Mouse (Mus musculus): Measurements from ENCODE around the gene Urgcp.
A peak's percentile ranks its signal among the peaks of the same experiment; 100 is the strongest.
"Not testable (repeated sequence)": the region's sequence is repeated elsewhere in the genome, so short reads cannot be mapped to it uniquely, and the experiment has no call there.

The Urgcp gene

DNA sequence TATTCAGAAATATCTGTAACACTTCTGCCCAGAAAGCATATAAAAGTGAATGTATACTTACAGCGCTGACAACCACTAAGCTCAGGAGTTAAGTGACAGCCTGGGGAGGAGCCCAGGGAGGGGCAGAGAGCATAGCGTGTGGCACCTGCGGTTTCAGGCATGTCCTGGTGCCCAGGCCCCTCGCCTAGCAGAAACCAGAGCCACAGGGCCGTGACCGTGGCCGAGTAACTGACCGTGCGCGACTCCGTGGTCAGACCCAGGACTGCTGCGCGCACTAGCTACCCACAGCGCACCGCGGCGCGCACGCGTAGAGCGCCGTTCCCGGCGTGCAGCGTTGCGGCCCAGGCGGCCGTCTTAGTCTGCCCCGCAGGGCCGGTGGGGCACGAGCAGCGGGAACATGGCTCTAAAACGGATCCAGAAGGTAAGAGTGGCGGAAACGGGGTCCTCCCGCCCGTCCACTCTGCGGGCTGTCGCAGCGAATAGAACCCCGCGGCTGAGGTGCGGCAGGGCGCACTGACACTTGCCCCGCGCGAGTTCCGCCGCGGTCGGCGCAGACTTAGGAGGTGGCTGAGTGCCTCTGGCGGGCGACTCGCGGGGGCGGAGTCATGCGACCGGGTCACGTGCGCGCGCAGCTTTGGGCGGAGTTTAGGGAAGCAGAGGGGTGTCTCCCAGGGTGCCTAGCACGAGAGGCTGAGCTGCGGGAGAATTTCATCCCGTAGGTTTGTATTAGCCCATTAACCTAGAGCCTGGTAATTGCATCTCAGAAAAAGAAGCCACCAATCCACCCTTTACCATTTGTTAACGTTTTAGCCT is at the start of gene Urgcp:
TSS of gene Urgcp (minus strand) at position 557 of the 813 bp plus-strand sequence.
- peak; percentile 94 for DNase-seq (ENCODE audit: low spot score)

DNA sequence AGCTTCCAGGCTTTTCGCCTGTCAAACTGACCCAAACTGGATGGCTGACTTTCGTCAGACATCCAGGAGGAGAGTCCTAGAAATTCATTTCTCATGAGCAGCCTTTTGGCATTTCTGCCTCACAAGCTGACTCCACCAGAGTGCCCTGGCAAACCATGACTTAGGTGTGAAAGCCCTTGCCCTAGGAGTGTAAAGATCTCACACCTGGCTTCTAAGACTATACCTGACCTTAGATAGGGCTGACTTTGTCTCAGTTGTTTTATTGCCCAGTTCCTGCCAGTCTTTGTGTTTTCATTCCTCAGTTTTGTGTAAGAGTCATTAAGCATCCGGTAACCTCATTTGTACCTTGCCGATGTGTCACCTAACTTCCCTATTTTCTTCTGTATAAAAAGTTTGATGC is 47.3 kb upstream of the Urgcp start:
- DNase-seq (ENCODE audit: low spot score) = not testable (repeated sequence)

- DNase-seq (ENCODE audit: low spot score) = no peak
Measured at GRCm38 (mm10) chr11:5807956-5808355, 45.8 kb upstream of the Urgcp start.

DNA sequence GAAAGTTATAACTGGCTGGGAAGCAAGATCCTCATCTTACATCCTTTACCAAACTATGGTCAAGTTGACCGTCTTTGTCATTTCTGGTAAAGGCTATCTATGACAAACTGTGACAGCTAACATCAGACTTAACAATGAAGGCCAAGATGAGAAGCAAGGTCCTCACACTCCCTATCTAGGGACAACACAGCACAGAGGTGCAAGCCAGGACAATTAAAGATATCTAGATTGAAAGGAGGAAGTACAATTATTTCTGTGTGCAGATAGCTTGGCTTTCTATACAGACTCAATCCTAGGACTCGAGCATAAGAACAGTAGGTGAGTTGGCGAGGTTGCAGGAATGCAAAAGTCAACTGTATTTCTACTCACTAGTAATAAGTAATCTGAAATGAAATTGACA is 43.5 kb upstream of the Urgcp start:
- DNase-seq (ENCODE audit: low spot score) = no peak

DNA sequence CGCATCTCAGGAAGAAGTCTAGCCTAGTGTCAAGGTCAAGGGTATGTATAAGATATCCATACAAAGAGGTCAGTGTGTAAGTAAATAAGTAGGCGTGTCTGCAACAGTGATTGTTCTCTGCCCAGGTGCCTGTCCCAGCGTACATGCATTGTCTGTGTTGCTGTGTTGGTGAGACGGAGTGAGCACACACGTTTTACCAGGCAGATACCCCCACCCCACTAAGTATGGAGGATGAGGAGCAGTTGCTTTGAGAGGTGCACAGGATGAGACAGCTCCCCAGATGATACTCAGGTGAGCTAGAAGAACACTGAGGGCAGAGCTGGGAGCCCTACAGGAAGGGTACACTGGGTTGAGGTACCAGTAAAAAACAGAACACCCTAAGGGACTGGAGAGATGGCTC is 42.0 kb upstream of the Urgcp start:
- no peak for DNase-seq (ENCODE audit: low spot score)

DNA sequence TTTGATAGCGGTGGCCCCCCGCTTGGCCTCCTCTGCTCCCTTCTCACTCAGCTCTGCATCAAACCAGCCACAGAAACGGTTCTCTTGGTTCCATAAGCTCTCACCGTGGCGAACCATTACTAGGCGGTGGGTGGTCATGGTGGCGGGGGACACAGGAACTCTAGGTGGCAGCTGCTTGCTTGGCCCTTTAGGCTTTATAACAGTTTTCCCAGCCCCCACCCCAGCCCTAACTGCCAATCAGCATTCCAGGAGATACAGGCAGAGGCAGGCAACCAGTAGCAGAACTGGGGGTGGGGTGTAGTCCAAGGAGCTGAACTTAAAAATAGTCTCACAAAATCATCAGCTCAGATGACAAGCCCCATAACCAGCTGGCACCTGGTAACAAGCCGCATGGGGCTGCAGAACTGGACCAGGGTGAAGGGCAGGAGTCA is 41.4 kb upstream of the Urgcp start, which contains the start of gene Pgam2:
TSS of gene Pgam2 (minus strand) at position 183 of the 431 bp plus-strand sequence.
- no peak for DNase-seq (ENCODE audit: low spot score)

GRCm38 (mm10) chr11:5802457-5803217 is 40.5 kb upstream of the Urgcp start:
- DNase-seq (ENCODE audit: low spot score) = no peak

GRCm38 (mm10) chr11:5802005-5802404 is 39.8 kb upstream of the Urgcp start:
- no peak for DNase-seq (ENCODE audit: low spot score)

DNA sequence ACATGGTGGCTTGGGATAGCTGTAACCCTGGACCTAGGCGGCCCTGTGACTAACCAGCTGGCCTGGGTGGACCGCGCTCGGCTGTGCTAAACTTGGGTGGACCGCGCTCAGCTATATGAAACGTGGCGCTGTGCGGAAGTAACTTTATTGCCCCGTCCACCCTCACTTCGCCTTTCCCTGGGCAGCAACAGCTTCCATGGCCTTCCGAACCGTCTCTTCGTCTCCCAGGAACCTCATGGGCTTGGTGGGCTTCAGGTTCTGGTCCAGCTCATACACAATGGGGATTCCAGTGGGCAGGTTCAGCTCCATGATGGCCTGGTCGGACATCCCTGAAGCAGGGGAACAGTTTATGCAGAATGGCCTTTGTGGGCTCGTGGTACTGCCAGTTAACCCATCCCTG is 39.3 kb upstream of the Urgcp start:
- DNase-seq (ENCODE audit: low spot score) = no peak

- DNase-seq (ENCODE audit: low spot score) = no peak
Measured at GRCm38 (mm10) chr11:5799621-5800490, 37.7 kb upstream of the Urgcp start.

DNA sequence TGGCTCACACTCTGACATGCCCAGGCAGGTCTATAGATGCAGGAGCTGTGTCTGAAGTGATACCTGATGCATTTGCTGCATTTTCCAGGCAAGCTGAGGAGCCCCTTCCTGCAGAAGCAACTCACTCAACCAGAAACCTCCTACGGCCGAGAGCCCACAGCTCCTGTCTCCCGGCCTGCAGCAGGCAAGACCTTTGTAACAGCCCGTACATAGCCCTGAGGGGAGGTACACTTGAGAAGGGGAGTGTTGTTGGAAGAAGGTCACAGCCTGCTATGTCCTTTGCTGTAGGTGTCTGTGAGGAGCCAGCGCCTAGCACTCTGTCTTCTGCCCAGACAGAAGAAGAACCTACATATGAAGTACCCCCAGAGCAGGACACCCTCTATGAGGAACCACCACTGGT is 35.8 kb upstream of the Urgcp start:
- no peak for DNase-seq (ENCODE audit: low spot score)

GRCm38 (mm10) chr11:5797371-5797770 is 35.2 kb upstream of the Urgcp start:
- DNase-seq (ENCODE audit: low spot score) = no peak

DNA sequence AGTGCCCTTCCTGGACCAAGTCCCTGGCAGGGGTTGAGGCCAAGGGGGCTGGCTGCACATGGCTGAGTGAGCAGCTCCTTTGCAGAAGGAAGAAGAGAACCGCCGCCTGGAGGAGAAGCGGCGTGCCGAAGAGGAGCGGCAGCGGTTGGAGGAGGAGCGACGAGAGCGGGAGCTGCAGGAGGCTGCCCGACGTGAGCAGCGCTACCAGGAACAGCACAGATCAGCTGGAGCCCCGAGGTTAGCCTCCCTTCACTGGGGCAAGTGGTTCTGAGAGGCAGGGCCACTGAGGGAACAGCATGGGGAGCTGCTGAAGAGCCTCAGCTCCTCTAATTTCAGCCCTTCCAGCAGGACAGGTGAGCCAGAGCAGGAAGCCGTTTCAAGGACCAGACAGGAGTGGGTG is 34.8 kb upstream of the Urgcp start:
- no peak for DNase-seq (ENCODE audit: low spot score)

- no peak for DNase-seq (ENCODE audit: low spot score)
Measured at GRCm38 (mm10) chr11:5795706-5796105, 33.5 kb upstream of the Urgcp start.

DNA sequence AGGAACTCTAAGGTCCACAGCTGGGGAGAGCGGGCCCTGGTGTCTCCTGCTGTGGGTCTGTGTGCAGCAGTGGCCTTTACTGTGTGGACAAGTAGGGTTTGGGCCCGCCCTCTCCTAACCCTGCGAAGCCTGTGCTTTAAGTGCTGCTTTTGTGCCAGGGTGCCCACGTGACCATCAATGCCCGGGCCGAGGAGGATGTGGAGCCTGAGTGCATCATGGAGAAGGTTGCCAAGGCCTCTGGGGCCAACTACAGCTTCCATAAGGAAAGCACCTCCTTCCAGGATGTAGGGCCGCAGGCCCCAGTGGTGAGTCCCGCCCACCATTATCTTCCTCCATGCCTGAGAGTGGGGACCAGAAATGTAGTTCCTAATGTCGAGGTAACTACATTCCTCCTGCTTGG is 33.1 kb upstream of the Urgcp start:
- no peak for DNase-seq (ENCODE audit: low spot score)

- no peak for DNase-seq (ENCODE audit: low spot score)
Measured at GRCm38 (mm10) chr11:5790431-5790830, 28.3 kb upstream of the Urgcp start.

- DNase-seq (ENCODE audit: low spot score) = no peak
Measured at GRCm38 (mm10) chr11:5789754-5790333, 27.7 kb upstream of the Urgcp start.

- no peak for DNase-seq (ENCODE audit: low spot score)
Measured at GRCm38 (mm10) chr11:5789071-5789753, 27.0 kb upstream of the Urgcp start.

DNA sequence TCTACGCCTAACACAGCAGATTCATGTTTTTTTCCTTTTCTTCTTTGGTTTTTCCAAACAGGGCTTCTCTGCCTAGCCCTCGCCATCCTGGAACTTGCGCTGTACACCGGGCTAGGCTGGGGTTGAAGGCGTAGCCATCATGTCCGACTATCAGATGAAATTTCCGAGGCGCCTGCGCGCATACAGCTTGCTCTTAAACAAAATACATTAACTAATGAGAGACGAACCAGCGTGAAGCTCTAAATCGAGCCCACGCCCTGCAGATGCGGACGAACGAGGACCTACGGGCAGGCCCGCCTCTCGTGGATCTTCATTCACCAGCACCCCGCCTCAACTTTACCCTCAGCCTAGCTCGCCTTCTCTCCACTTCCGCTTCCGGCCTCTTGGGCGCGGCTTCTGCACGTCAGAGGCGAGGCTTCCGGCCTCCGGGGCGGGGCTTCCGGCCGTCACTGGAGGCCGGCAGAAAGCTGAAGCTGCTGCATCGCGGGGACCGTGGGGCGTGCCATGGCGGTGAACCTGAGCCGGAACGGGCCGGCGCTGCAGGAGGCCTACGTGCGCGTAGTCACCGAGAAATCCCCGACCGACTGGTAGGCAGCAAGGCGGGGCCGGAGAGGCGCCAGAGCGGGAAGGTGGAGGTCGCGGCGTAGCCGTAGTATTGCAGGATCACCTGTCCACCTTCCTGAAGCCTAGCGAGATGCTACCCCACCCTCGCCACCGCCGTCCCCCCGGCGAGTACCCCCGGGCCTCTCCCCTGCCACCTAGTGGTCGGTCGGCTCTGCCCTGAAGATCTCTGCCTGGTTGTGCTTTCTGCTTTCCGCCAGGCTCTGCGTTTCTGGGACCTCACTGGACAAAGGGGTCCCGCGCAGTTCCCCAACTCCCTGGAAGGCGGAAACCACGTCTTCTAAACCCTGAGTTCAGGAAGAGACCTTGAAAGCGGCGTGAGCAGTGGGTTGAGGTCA is 26.2 kb upstream of the Urgcp start, which contains the start of gene Dbnl:
TSS of gene Dbnl (plus strand) at position 433 of the 959 bp plus-strand sequence.
- DNase-seq (ENCODE audit: low spot score) = peak; percentile 95

DNA sequence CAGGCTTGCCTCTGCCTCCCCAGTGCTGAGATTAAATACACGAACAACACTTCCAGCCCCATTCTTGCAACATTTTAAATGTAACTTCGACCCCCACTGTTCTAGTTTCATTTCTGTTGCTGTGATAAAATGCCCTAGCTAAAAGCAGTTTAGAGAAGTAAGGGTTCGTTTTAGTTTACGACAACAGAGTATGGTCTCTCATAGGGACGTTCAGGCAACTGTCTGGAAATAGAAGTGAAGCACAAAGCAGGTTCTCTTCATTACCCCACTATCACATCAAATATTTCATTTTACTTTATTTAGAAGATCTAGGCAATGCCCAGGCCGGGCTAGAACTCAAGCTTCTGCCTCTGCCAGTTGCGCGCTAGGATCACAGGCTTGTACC is 25.5 kb upstream of the Urgcp start:
- DNase-seq (ENCODE audit: low spot score) = no peak
